Mouse (Mus musculus) retina, embryonic 14.5 days (tissue): ENCODE data around the gene Dop1b.
A peak's percentile ranks its signal among the peaks of the same experiment; 100 is the strongest.
"Not testable (repeated sequence)": the region's sequence is repeated elsewhere in the genome, so short reads cannot be mapped to it uniquely, and the experiment has no call there.

Experiments used
- DNase-seq: peaks from one replicate; pipeline ENCODE4 v3.0.0-alpha.2; 2015; ENCODE audit warnings: low spot score

Gene Dop1b

GRCm38 (mm10) chr16:93797021-93797840, 85.5 kb downstream of the Dop1b start:
- DNase-seq, result no peak

GRCm38 (mm10) chr16:93797841-93798492, 86.3 kb downstream of the Dop1b start:
- no peak for DNase-seq

GRCm38 (mm10) chr16:93798623-93799022, 86.9 kb downstream of the Dop1b start:
- no peak for DNase-seq

GRCm38 (mm10) chr16:93799071-93799470, 87.4 kb downstream of the Dop1b start:
- no peak for DNase-seq

GRCm38 (mm10) chr16:93799936-93800335, 88.2 kb downstream of the Dop1b start:
- no peak for DNase-seq

GRCm38 (mm10) chr16:93807167-93807566, 95.5 kb downstream of the Dop1b start:
- DNase-seq, result no peak

GRCm38 (mm10) chr16:93807961-93808554, 96.4 kb downstream of the Dop1b start:
- DNase-seq, result no peak

GRCm38 (mm10) chr16:93815856-93816736, 104.4 kb downstream of the Dop1b start:
- DNase-seq, result no peak

GRCm38 (mm10) chr16:93816861-93817260, 105.2 kb downstream of the Dop1b start:
- DNase-seq, result peak; percentile 49

- no peak for DNase-seq
Observed at GRCm38 (mm10) chr16:93817371-93817770, 105.7 kb downstream of the Dop1b start.

GRCm38 (mm10) chr16:93818691-93819324, 107.1 kb downstream of the Dop1b start:
- peak; percentile 8 for DNase-seq

GRCm38 (mm10) chr16:93819325-93819696, 107.6 kb downstream of the Dop1b start:
- no peak for DNase-seq

GRCm38 (mm10) chr16:93820040-93820439, 108.3 kb downstream of the Dop1b start:
- DNase-seq, result no peak

- no peak for DNase-seq
Observed at GRCm38 (mm10) chr16:93821706-93822105, 110.0 kb downstream of the Dop1b start.

GRCm38 (mm10) chr16:93822433-93823225, 110.9 kb downstream of the Dop1b start:
- not testable (repeated sequence) for DNase-seq

- no peak for DNase-seq
Observed at GRCm38 (mm10) chr16:93824799-93825198, 113.1 kb downstream of the Dop1b start.

GRCm38 (mm10) chr16:93825463-93825862, 113.8 kb downstream of the Dop1b start:
- no peak for DNase-seq

GRCm38 (mm10) chr16:93826054-93826453, 114.3 kb downstream of the Dop1b start:
- no peak for DNase-seq

- not testable (repeated sequence) for DNase-seq
Observed at GRCm38 (mm10) chr16:93826478-93826877, 114.8 kb downstream of the Dop1b start.

GRCm38 (mm10) chr16:93826909-93827308, 115.2 kb downstream of the Dop1b start:
- no peak for DNase-seq

GRCm38 (mm10) chr16:93829526-93829925, 117.8 kb downstream of the Dop1b start:
- DNase-seq, result no peak
